Mouse (Mus musculus) midbrain, embryonic 16.5 days (tissue): ENCODE results near the gene Gm17079. TPM values are rescaled to one million over a fixed set of nuclear protein-coding genes. Genes with fewer than 3 reads are reported as not detected.
"Not testable (repeated sequence)": the region's sequence is repeated elsewhere in the genome, so short reads cannot be mapped to it uniquely, and the experiment has no call there.

Source experiments
- ATAC-seq: fragments of 200-750 bp; cut with Nextera tagmentation; 2 replicates; pipeline ENCODE4 v1.8.0; 2017; ENCODE audit warnings: moderate TSS enrichment
- H3K27ac ChIP-seq: fragments of 300-500 bp; sonication (generic); 2 replicates; pipeline ENCODE4 v1.5.1; 2014; ENCODE audit warnings: mild to moderate bottlenecking, low read length, mixed read lengths
- H3K27me3 ChIP-seq: fragments of 300-500 bp; sonication (generic); 2 replicates; pipeline ENCODE4 v1.6.1; 2014; ENCODE audit warnings: low read depth, low read length, mixed read lengths; ENCODE audit not compliant: control insufficient read depth, insufficient read depth
- H3K36me3 ChIP-seq: fragments of 300-500 bp; sonication (generic); 2 replicates; pipeline ENCODE4 v1.6.1; 2014; ENCODE audit warnings: mild to moderate bottlenecking, low read length, moderate library complexity, mixed read lengths; ENCODE audit not compliant: control insufficient read depth, insufficient read depth
- H3K4me1 ChIP-seq: fragments of 300-500 bp; sonication (generic); 2 replicates; pipeline ENCODE4 v1.6.1; 2014; ENCODE audit warnings: mild to moderate bottlenecking, low read length, mixed read lengths; ENCODE audit not compliant: control insufficient read depth, insufficient read depth
- H3K4me2 ChIP-seq: fragments of 300-500 bp; sonication (generic); 2 replicates; pipeline ENCODE4 v1.6.1; 2014; ENCODE audit warnings: mild to moderate bottlenecking, low read length, mixed read lengths
- H3K4me3 ChIP-seq: fragments of 300-500 bp; sonication (generic); 2 replicates; pipeline ENCODE4 v1.5.1; 2014; ENCODE audit warnings: low read depth, mild to moderate bottlenecking, low read length, moderate library complexity, mixed read lengths
- H3K9ac ChIP-seq: fragments of 300-500 bp; sonication (generic); 2 replicates; pipeline ENCODE4 v1.6.1; 2014; ENCODE audit warnings: low read depth, low read length, mixed read lengths
- H3K9me3 ChIP-seq: fragments of 300-500 bp; sonication (generic); replicated peaks from 2 replicates; pipeline ENCODE4 v1.6.1; 2014; ENCODE audit warnings: mild to moderate bottlenecking, low read length, mixed read lengths; ENCODE audit not compliant: control insufficient read depth, poor library complexity, severe bottlenecking
- WGBS: fragments of 180-500 bp; shearing (Covaris S2); extraction: QIAGEN DNeasy Blood & Tissue Kit; methylation state at CpG from one replicate; pipeline ENCODE4 v1.1.7; 2014; 5-methylcytosine and 5-hydroxymethylcytosine counted together
- polyA plus RNA-seq: library from polyadenylated mRNA; unstranded; fragments of >200 nt; fragmentation: Nextera tagmentation; extraction: Ambion mirVana; gene quantifications from 2 replicates; pipeline ENCODE4 v1.2.1, GENCODE M21; 2015

Gm17079 gene
- not detected in 2 replicates for polyA plus RNA-seq

DNA sequence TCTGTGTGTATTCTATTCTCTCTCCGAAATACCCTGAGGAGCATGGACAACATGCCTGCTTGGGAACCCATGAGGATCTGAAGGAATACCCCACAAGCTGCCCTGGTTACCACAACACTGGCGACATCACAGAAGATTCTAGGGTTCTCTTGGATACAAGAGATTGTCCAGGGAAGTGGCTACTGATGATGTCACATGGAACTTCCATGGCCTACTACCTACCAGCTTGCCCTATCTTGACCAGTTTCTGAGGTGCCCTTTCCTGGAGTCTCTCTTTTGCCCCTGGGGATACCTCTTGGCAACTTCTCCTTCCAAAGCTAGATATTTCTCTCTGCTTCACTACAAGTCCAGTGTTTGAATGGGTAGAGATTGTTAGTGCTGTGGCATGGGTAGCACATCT is at the start of gene Gm17079:
TSS of gene Gm17079 (minus strand) at position 101 of the 400 bp plus-strand sequence.
- not testable (repeated sequence) for ATAC-seq, H3K27me3 ChIP-seq, H3K4me3 ChIP-seq, H3K4me2 ChIP-seq, H3K36me3 ChIP-seq, H3K27ac ChIP-seq, H3K9ac ChIP-seq, H3K4me1 ChIP-seq, H3K9me3 ChIP-seq
- 86% methylated on average over 1 of the region's 2 CpGs for WGBS

DNA sequence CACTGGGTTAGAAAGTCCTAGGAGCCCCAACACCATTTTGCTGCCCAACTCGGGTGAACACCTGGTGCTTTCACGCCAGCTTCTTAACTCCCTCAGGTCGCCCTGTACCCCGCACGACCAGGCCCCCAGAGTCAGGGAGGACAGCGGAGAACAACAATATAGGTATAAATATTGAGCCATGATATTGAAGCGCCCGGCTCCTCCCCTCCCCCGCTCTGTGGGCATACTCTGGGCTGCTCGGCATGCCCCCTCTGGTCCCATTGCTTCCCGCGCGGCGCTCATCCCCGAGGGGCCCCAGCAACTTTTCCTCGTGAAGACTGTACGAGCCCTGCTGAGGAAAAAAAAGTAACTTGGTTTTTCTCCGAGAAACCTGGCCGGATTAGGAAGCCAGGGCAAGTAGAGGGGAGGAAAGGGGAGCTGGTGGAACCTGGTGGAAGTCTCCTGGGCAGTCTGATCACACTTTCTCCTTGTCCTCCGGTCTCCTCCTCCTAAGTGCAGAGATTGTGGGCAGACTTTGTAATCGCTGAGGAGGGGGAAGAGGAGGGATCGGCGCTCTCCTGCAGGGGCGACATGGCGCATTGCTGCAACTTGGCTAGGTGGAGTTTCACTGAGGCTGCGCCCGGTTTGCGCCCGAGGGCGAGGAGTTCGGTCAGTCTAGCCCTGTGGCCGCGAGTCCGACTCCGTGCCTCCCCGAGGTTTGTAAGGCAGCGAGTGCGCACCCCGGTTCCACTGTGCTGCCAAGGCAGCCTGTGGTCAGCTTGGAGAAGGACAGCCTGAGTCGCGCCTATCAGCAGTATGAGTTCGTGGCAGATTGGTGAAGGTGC is 45.3 kb upstream of the Gm17079 start:
- no peak overlapping the region for H3K9ac ChIP-seq
- no peaks in the 10 kb centered on the region for H3K9me3 ChIP-seq
- no peak overlapping the region for H3K27ac ChIP-seq
- H3K27me3 ChIP-seq = peaks cover 43% of the 10 kb centered on the region
- H3K4me2 ChIP-seq = peak overlapping the region; percentile 75
- peak; percentile 67; the same call in 1 of the 2 replicates for ATAC-seq
- H3K4me1 ChIP-seq = peaks cover 11% of the 10 kb centered on the region
- peak overlapping the region; percentile 37 for H3K4me3 ChIP-seq
- no peaks in the 10 kb centered on the region for H3K36me3 ChIP-seq
- under 1% methylated on average over 41 of the region's 42 CpGs for WGBS

DNA sequence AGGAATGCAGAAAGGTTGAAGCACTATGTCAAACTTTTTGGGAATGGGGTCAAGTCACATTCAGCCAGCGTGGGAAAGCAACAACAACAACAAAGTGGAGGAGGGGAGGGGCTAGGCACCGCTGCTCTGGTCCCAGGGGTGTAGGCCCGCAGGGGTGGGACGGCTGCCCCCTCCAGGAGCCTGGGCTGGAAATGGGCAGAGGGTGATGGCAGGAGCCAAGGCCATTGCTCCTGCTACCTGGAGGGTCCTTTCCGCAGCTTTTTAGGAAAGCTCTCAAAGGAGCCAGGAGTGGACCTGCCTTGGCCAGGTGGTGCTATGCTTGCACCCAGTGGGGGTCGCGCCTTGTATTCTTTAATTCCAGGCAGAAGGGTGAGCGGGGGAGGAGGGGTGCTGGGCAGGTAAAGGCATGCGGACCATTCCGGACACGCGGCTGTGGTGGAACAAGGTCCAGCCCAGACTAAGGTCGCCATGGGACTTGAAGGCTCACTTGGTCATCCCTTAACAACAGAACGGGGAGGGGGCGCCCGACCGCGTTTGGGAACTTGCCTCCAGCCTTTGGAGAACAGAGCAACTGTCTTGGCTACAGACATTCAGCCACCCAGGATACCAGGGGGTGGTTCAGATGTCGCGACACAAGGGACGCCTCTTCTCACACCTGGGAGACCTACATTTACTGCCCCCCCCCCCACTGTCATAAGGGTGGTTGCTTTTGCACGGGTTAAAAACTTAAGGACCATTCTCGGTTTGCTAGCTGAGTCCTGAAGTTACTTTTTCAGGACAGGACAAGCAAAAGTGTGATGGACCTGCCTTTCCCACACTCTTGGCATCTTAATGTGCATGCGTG is 44.1 kb upstream of the Gm17079 start:
- no peak overlapping the region for H3K27ac ChIP-seq
- peak overlapping the region; percentile 38 for H3K4me3 ChIP-seq
- peak overlapping the region; percentile 77 for H3K4me2 ChIP-seq
- no peaks in the 10 kb centered on the region for H3K9me3 ChIP-seq
- 1% methylated on average over 23 of the region's 24 CpGs for WGBS
- H3K4me1 ChIP-seq = peaks cover 11% of the 10 kb centered on the region
- 0 out of 2 replicates have a peak, but pooled peaks have one; percentile 25 for ATAC-seq
- H3K36me3 ChIP-seq = no peaks in the 10 kb centered on the region
- H3K27me3 ChIP-seq = peaks cover 43% of the 10 kb centered on the region
- H3K9ac ChIP-seq = no peak overlapping the region

DNA sequence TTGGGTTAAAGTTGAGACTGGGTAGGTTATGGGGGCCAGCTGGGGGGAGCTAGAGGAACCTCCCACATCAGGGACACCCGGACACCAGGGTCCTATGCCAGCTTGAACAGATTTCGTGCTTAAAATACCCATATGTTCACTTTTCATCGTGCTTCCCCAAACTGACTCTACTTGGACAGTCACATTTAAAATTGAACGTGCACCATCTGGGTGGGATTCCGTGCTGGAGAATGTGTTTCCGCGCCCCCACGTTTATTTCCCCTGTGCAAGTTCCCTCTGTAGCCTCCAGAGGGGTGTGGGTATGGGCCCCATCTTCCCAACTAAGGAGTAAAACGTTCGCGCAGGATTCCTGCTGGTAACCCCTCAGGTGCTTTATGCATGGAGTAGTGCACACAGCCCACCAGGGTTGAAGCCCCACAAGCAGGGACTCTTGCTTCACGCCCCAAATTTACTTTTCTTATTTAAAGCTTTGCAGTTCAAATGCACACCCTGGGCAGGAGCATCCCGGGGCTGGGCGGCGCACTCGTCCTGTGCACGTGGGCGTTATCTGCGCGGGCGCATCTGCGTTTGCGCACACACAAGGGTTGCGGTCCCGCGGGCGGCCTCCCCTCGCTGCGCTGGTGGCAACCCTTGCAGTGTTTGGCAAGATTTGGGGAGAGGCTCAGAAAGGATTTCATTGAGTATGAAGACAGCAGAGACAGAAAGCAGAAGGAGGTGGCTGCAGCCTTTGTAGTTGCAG is 43.3 kb upstream of the Gm17079 start:
- ATAC-seq = peak; percentile 45; the same call in 1 of the 2 replicates
- 3% methylated on average over 29 of the region's 29 CpGs for WGBS
- Histone ChIP-seq H3K27me3 (peaks cover 43% of the 10 kb centered on the region), H3K9me3 (no peaks in the 10 kb centered on the region), H3K9ac (no peak overlapping the region), H3K27ac (no peak overlapping the region), H3K4me1 (peaks cover 11% of the 10 kb centered on the region), H3K36me3 (no peaks in the 10 kb centered on the region), H3K4me3 (peak overlapping the region; percentile 38), H3K4me2 (peak overlapping the region; percentile 77)

DNA sequence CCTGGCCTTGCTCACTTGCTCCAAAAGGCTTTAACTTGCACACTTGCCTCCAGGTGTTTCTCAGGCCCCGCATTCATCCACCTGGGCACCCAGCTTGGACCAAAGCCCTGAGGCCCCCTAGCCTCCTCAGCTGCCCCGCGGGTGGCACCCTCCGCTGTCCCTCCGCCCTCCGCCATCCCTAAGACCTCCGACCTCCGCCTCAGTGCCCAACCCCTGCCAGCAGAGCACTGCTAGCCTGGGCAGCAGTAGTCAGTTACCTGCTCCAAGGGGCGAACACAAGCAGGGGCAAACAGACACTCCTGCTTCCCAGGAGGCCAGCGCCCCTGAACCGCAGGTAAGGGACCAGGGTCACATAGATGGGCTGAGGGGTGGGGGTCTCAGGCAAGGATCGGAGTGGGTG is 42.7 kb upstream of the Gm17079 start:
- peaks cover 11% of the 10 kb centered on the region for H3K4me1 ChIP-seq
- 0 out of 2 replicates have a peak, but pooled peaks have one; percentile 8 for ATAC-seq
- H3K4me3 ChIP-seq = no peak overlapping the region
- no peak overlapping the region for H3K9ac ChIP-seq
- 7% methylated on average over 12 of the region's 12 CpGs for WGBS
- no peak overlapping the region for H3K4me2 ChIP-seq
- no peak overlapping the region for H3K27ac ChIP-seq
- peaks cover 43% of the 10 kb centered on the region for H3K27me3 ChIP-seq
- H3K9me3 ChIP-seq = no peaks in the 10 kb centered on the region
- H3K36me3 ChIP-seq = no peaks in the 10 kb centered on the region

DNA sequence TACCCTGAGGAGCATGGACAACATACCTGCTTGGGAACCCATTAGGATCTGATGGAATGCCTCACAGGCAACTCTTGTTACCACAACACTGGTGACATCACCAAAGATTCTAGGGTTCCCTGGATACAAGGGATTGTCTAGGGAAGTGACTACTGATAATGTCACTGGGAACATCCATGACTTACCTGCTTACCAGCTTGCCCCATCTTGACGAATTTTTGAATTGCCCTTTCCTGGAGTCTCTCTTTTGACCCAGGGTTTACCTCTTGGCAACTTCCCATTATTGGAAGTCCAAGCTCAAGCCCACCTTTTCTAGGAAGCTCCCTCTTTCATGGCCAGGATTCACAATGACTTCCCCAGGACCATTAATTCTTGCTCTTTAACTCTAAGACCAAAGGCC is 21.8 kb upstream of the Gm17079 start, which contains the start of gene Gm5800:
TSS of gene Gm5800 (minus strand) at position 101 of the 400 bp plus-strand sequence.
- Histone ChIP-seq H3K4me2 (no peak within 1 kb of the TSS), H3K9me3 (no peaks in the 10 kb centered on the region), H3K4me3 (no peak within 1 kb of the TSS), H3K27me3 (no peaks in the 10 kb centered on the region), H3K9ac (no peak within 1 kb of the TSS), H3K27ac (no peak within 1 kb of the TSS), H3K4me1 (no peaks in the 10 kb centered on the region), H3K36me3 (no peaks in the 10 kb centered on the region)
- WGBS = 62% methylated on average over 1 of the region's 1 CpGs
- ATAC-seq = no peak

DNA sequence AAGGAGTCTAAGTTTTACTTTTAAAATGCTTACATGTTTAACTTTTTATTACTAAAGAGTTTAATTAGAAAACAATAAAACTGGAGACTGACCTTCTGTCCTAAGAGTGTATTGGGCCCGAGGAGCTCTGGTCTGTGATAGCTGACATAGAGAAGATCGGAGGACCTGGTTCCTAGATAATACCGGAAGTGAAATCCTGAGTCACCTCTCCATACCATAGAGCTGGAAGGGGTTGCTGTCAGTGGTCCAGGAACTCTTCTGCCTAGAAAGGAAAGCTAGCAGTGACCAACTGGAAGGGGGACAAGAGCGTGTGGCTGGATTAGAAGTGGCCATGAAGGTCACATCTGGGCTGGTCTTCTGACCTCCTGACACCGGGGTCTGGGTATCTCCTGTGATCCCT is 18.0 kb downstream of the Gm17079 start:
- 95% methylated on average over 5 of the region's 5 CpGs for WGBS
- H3K4me1 ChIP-seq = no peaks in the 10 kb centered on the region
- H3K9me3 ChIP-seq = no peaks in the 10 kb centered on the region
- H3K4me2 ChIP-seq = no peak overlapping the region
- no peak overlapping the region for H3K27ac ChIP-seq
- no peak overlapping the region for H3K4me3 ChIP-seq
- H3K27me3 ChIP-seq = no peaks in the 10 kb centered on the region
- ATAC-seq = no peak
- H3K36me3 ChIP-seq = no peaks in the 10 kb centered on the region
- H3K9ac ChIP-seq = no peak overlapping the region
